Mouse (Mus musculus) c-Kit-negative CD71-positive TER-119-positive erythroid progenitor cells, embryonic 14.5 days (primary cell): ENCODE results near the gene Nnmt.

Source experiments
- DNase-seq: peaks from one replicate; pipeline ENCODE4 v3.0.0-alpha.2; 2013; ENCODE audit warnings: low read depth, low spot score

The Nnmt gene

DNA sequence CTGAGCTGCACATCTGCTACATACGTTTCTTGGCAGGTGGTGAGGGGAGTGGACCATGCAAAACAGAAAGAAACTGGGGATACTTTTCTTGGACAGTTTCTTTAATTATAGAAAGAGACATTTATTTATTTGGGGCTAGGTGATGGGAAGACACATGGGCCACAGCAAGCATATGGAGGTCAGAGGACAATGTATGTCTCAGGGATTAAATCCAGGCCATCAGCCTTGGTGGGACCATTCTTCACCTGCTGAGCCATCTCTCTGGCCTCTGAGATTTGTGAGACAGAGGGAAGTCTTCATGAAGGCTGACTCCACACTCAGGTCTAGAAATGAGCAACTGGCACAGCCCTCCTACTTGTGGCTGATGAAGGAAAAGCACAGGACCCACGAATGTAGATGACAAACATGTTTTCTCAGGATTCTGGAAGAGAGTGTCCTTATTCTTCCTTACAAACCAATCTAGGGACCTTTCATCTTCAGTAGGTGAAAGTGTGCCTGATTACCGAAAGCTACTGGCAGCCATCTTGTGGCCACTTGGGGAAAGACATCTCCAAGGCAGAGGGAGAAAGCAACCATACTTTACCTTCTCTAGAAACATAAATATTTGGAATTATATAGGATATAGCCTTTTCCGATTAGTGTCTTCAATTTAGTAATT is 45.3 kb downstream of the Nnmt start:
- DNase-seq: no peak

DNA sequence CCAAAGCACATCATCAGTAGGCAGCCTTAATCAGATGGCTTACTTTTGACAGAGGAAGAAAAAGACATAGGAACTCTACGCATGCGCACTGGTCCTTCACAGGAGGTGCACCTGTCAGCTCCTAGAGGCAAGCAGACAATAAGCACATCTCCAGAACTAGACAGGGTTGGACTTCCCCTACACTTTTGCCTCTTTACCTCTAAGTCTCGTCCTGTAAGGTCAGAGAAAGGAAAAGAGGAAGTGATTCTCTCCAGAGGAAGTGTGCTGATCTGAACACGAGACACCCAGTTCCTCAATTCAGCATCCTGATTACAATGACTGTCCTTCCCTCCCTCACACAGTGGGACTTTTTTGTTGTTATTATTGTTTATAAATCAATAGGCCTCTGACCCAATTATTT is 46.3 kb downstream of the Nnmt start:
- DNase-seq: no peak

DNA sequence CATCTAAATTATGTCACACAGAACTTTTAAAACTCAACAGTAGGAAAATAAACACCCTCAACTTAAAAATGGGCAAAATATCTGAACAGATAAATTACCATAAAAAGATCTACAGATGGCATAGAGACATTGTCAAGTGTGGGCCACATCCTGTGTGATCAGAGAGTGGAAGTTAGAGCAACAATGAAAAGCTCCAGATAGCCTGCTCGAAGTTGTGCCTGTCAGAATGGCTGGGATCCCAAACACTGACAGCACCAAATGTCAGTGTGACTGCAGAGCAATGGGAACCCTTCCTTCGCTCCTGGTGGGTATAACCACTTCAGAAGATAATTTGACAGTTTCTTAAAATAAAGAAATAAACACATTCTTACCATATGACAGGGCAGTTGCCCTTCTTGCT is 55.9 kb downstream of the Nnmt start:
- DNase-seq: no peak

DNA sequence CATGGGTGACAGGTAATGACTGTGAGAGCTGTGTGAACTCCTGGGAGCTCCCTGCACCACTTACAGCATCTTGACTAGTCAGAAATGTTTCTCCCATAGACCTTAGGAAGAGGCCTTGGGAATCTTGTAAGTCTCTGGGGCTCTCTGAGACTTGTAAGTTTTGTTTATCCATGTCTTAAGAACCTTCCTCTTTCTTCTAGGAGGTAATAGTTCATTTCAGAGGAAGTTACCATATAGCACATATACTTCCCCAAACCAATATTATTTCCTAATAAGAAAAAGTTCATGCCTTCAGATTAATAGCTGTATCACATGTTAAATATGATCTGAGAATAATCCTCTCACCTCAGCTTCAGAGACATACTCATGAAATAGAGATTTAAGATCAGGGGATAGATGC is 57.7 kb downstream of the Nnmt start:
- no peak for DNase-seq
